Mouse (Mus musculus): Measurements from ENCODE around the gene Ccnh.
"Not testable (repeated sequence)": the region's sequence is repeated elsewhere in the genome, so short reads cannot be mapped to it uniquely, and the experiment has no call there.

The Ccnh gene

GRCm38 (mm10) chr13:85188903-85189643 is at the start of gene Ccnh:
TSS of gene Ccnh (plus strand) at chr13:85189408.
- ATAC-seq (ENCODE audit: low TSS enrichment) = peak; percentile 99

- not testable (repeated sequence) for ATAC-seq (ENCODE audit: low TSS enrichment)
Measured at GRCm38 (mm10) chr13:85143361-85143760, 45.8 kb upstream of the Ccnh start.

- ATAC-seq (ENCODE audit: low TSS enrichment) = no peak
Measured at GRCm38 (mm10) chr13:85146471-85146870, 42.7 kb upstream of the Ccnh start.

- no peak for ATAC-seq (ENCODE audit: low TSS enrichment)
Measured at GRCm38 (mm10) chr13:85154746-85155145, 34.5 kb upstream of the Ccnh start.

GRCm38 (mm10) chr13:85159971-85160370 is 29.2 kb upstream of the Ccnh start:
- ATAC-seq (ENCODE audit: low TSS enrichment) = no peak

GRCm38 (mm10) chr13:85164512-85165124 is 24.6 kb upstream of the Ccnh start:
- peak; percentile 85 for ATAC-seq (ENCODE audit: low TSS enrichment)

GRCm38 (mm10) chr13:85189644-85190121 is 475 bp downstream of the Ccnh start:
- peak; percentile 81 for ATAC-seq (ENCODE audit: low TSS enrichment)

GRCm38 (mm10) chr13:85191253-85191652 is 2.0 kb downstream of the Ccnh start:
- no peak for ATAC-seq (ENCODE audit: low TSS enrichment)

- ATAC-seq (ENCODE audit: low TSS enrichment) = no peak
Measured at GRCm38 (mm10) chr13:85207493-85207892, 18.3 kb downstream of the Ccnh start.

GRCm38 (mm10) chr13:85208656-85209055 is 19.4 kb downstream of the Ccnh start:
- no peak for ATAC-seq (ENCODE audit: low TSS enrichment)

GRCm38 (mm10) chr13:85210353-85210752 is 21.1 kb downstream of the Ccnh start:
- ATAC-seq (ENCODE audit: low TSS enrichment) = no peak

- no peak for ATAC-seq (ENCODE audit: low TSS enrichment)
Measured at GRCm38 (mm10) chr13:85218656-85219055, 29.4 kb downstream of the Ccnh start.

- peak; percentile 38; the same call in 1 of the 2 replicates for ATAC-seq (ENCODE audit: low TSS enrichment)
Measured at GRCm38 (mm10) chr13:85238760-85239159, 49.6 kb downstream of the Ccnh start.
